Mouse (Mus musculus): ENCODE measurements around the gene Lrrc27. TPM values are rescaled to one million over a fixed set of nuclear protein-coding genes. Genes with fewer than 3 reads are reported as not detected.
A peak's percentile ranks its signal among the peaks of the same experiment; 100 is the strongest.

Gene Lrrc27
- polyA plus RNA-seq, 1 experiment from 2014 or later = 2.9 TPM

DNA sequence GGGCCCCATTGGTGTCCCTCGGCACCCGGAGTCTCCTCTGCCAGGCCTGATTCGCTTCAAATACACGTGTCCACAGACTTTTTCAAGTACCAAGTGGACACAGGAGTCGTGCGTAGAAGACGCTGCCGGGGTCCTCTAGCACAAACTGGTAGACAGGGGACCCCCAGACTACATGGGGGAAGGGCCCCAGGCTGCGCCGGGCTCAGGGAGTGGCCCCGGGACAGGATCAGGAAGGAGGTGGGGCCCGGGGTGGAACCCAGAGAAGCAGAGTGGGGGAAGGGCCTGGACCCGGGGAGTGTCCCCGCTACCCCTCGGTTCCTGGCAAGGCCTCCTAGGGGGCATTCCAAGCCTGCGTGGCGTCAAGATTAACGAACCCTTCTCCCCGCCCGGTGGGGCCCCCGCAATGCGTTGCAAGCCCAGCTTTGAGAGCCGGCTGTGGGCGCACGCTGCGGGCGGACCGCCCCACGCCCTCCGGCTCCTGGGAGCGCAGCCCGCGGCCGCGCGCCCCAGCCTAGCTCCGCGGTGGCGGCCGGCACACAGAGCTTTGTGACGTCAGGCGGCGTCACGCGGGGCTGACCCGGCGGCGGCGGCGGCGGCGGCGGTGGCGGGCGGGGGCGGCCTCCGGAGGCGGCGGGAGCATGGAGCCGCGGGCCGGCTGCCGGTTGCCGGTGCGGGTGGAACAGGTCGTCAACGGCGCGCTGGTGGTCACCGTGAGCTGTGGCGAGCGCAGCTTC, 35.3 kb downstream of the Lrrc27 start, which contains the start of gene Pwwp2b:
Pwwp2b (plus strand) TSS at position 602 of the 734 bp plus-strand sequence.
- H3K4me3 ChIP-seq (replicated peaks) = peak within 1 kb of the TSS; percentile 60
- peaks cover 60% of the 10 kb centered on the region for H3K4me1 ChIP-seq
- peak within 1 kb of the TSS; percentile 84 for H3K4me2 ChIP-seq
- no peaks in the 10 kb centered on the region for H3K36me3 ChIP-seq
- H3K9ac ChIP-seq = peak within 1 kb of the TSS; percentile 53
- peak; percentile 71 for ATAC-seq (ENCODE audit: insufficient read depth, low FRiP score, low read depth)
- no peaks in the 10 kb centered on the region for H3K9me3 ChIP-seq
- peak within 1 kb of the TSS; percentile 94 for H3K27ac ChIP-seq
- 1% methylated on average over 72 of the region's 72 CpGs for WGBS
- no peaks in the 10 kb centered on the region for H3K27me3 ChIP-seq (replicated peaks)

- Histone ChIP-seq H3K27ac (peak overlapping the region; percentile 94), H3K9ac (peak overlapping the region; percentile 53), H3K4me2 (peak overlapping the region; percentile 84), H3K4me3 (replicated peaks) (peak overlapping the region; percentile 60), H3K4me1 (peaks cover 68% of the 10 kb centered on the region), H3K27me3 (replicated peaks) (no peaks in the 10 kb centered on the region), H3K9me3 (no peaks in the 10 kb centered on the region), H3K36me3 (no peaks in the 10 kb centered on the region)
- 1% methylated on average over 45 of the region's 45 CpGs for WGBS
- no peak for ATAC-seq (ENCODE audit: insufficient read depth, low FRiP score, low read depth)
Observed at GRCm38 (mm10) chr7:139248615-139249405, 36.0 kb downstream of the Lrrc27 start.

- ATAC-seq (ENCODE audit: insufficient read depth, low FRiP score, low read depth) = no peak
- peak overlapping the region; percentile 84 for H3K4me2 ChIP-seq
- WGBS = 43% methylated on average over 7 of the region's 7 CpGs
- no peaks in the 10 kb centered on the region for H3K27me3 ChIP-seq (replicated peaks)
- peaks cover 69% of the 10 kb centered on the region for H3K4me1 ChIP-seq
- peak overlapping the region; percentile 94 for H3K27ac ChIP-seq
- H3K9ac ChIP-seq = no peak overlapping the region
- H3K4me3 ChIP-seq (replicated peaks) = peak overlapping the region; percentile 60
- no peaks in the 10 kb centered on the region for H3K9me3 ChIP-seq
- no peaks in the 10 kb centered on the region for H3K36me3 ChIP-seq
Observed at GRCm38 (mm10) chr7:139249406-139250210, 36.8 kb downstream of the Lrrc27 start.

GRCm38 (mm10) chr7:139251881-139252301, 39.1 kb downstream of the Lrrc27 start:
- no peaks in the 10 kb centered on the region for H3K27me3 ChIP-seq (replicated peaks)
- H3K9me3 ChIP-seq = no peaks in the 10 kb centered on the region
- 26% methylated on average over 5 of the region's 5 CpGs for WGBS
- peak overlapping the region; percentile 94 for H3K27ac ChIP-seq
- H3K4me2 ChIP-seq = peak overlapping the region; percentile 84
- peak; percentile 36 for ATAC-seq (ENCODE audit: insufficient read depth, low FRiP score, low read depth)
- peaks cover 12% of the 10 kb centered on the region; the same call in 1 of the 2 replicates for H3K36me3 ChIP-seq
- H3K4me1 ChIP-seq = peaks cover 66% of the 10 kb centered on the region
- H3K9ac ChIP-seq = no peak overlapping the region
- H3K4me3 ChIP-seq (replicated peaks) = no peak overlapping the region

GRCm38 (mm10) chr7:139252566-139252965, 39.8 kb downstream of the Lrrc27 start:
- peak overlapping the region; percentile 84 for H3K4me2 ChIP-seq
- H3K9ac ChIP-seq = no peak overlapping the region

GRCm38 (mm10) chr7:139252986-139253385, 40.2 kb downstream of the Lrrc27 start:
- Histone ChIP-seq H3K27me3 (replicated peaks) (no peaks in the 10 kb centered on the region), H3K4me2 (peak overlapping the region; percentile 84), H3K4me3 (replicated peaks) (no peak overlapping the region), H3K27ac (peak overlapping the region; percentile 94), H3K9me3 (no peaks in the 10 kb centered on the region), H3K36me3 (peaks cover 12% of the 10 kb centered on the region; the same call in 1 of the 2 replicates), H3K4me1 (peaks cover 64% of the 10 kb centered on the region), H3K9ac (no peak overlapping the region)
- ATAC-seq (ENCODE audit: insufficient read depth, low FRiP score, low read depth) = no peak
- WGBS = 53% methylated on average over 9 of the region's 9 CpGs

More at GRCm38 (mm10) chr7:139252566-139252965, 39.8 kb downstream of the Lrrc27 start:
- Histone ChIP-seq H3K4me3 (replicated peaks) (no peak overlapping the region), H3K27ac (peak overlapping the region; percentile 94), H3K27me3 (replicated peaks) (no peaks in the 10 kb centered on the region), H3K9me3 (no peaks in the 10 kb centered on the region), H3K4me1 (peaks cover 62% of the 10 kb centered on the region), H3K36me3 (peaks cover 12% of the 10 kb centered on the region; the same call in 1 of the 2 replicates)
- 79% methylated on average over 7 of the region's 7 CpGs for WGBS
- no peak for ATAC-seq (ENCODE audit: insufficient read depth, low FRiP score, low read depth)

DNA sequence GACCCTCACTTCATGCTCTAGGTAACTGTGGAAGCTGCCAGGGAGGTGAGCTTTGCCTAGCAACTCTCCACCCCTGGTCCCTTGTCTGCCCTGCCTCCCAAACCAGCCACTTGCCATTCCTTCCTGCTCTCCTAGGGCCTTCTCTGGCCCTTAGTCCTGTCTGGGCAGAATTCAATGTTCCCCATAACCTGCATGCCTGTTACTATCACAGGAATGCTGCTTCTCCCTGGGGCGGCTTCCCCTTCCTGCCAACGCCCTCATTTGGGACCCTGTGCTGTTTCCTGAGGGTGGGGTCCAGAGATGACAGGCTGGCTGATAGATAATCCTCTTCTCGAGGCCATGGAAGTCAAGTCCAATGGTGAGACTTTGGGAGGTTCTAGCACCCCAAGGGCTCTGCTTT, 40.7 kb downstream of the Lrrc27 start:
- Histone ChIP-seq H3K4me1 (peaks cover 64% of the 10 kb centered on the region), H3K27me3 (replicated peaks) (no peaks in the 10 kb centered on the region)

GRCm38 (mm10) chr7:139254626-139255025, 41.8 kb downstream of the Lrrc27 start:
- no peaks in the 10 kb centered on the region for H3K9me3 ChIP-seq
- no peak overlapping the region for H3K9ac ChIP-seq
- H3K4me1 ChIP-seq = peaks cover 65% of the 10 kb centered on the region
- no peak overlapping the region for H3K4me2 ChIP-seq
- H3K4me3 ChIP-seq (replicated peaks) = no peak overlapping the region
- H3K27ac ChIP-seq = no peak overlapping the region
- H3K36me3 ChIP-seq = peaks cover 12% of the 10 kb centered on the region; the same call in 1 of the 2 replicates
- WGBS = 78% methylated on average over 5 of the region's 5 CpGs
- ATAC-seq (ENCODE audit: insufficient read depth, low FRiP score, low read depth) = no peak
- H3K27me3 ChIP-seq (replicated peaks) = no peaks in the 10 kb centered on the region

More for the DNA sequence above, 40.7 kb downstream of the Lrrc27 start:
- no peak for ATAC-seq (ENCODE audit: insufficient read depth, low FRiP score, low read depth)
- Histone ChIP-seq H3K4me3 (replicated peaks) (no peak overlapping the region), H3K9me3 (no peaks in the 10 kb centered on the region), H3K4me2 (peak overlapping the region; percentile 84), H3K36me3 (peaks cover 12% of the 10 kb centered on the region; the same call in 1 of the 2 replicates), H3K27ac (peak overlapping the region; percentile 94; the same call in 1 of the 2 replicates), H3K9ac (no peak overlapping the region)
- 47% methylated on average over 3 of the region's 3 CpGs for WGBS

DNA sequence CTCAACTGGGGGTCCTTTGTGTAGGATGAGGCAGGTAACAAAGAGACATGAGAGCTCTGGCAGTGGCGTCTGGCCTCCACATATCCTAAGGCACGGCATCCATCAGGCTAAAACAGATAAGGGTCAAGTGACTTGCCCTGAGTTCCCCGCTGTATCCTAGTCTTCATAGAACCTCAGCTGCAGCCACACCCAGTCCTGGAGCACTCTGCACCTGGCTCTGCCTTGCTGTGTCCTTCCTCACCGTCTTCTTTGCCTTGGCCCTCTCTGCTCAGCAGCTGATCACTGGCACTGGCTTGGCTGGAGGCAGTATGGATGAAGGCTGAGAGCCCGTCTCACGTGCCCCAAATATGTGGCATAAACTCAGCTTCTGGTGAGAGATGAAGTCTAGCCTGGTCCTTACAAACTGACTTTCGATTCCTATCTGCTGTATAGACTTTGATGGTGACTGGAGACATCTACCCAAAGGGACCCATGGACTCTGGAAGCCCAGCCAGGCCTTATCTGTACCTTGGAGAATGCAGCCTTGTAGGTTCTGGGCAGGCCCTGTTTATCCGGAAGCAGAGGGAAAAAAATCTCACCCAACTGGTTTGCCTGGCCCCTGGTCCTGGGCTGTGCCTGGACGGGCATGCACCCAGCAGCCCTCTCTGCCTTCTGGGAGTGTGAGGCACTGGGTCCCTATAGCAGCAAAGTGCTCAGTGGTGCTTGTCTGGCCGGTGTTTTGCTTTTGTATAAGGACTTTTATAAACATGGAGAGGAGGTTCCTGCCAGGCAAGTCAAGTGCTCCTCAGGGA, 45.2 kb downstream of the Lrrc27 start:
- H3K36me3 ChIP-seq = peaks cover 17% of the 10 kb centered on the region; the same call in 1 of the 2 replicates
- H3K9ac ChIP-seq = no peak overlapping the region
- no peak overlapping the region for H3K4me3 ChIP-seq (replicated peaks)
- peaks cover 35% of the 10 kb centered on the region for H3K4me1 ChIP-seq
- H3K27me3 ChIP-seq (replicated peaks) = no peaks in the 10 kb centered on the region
- 54% methylated on average over 10 of the region's 10 CpGs for WGBS
- H3K27ac ChIP-seq = peak overlapping the region; percentile 84
- no peaks in the 10 kb centered on the region for H3K9me3 ChIP-seq
- ATAC-seq (ENCODE audit: insufficient read depth, low FRiP score, low read depth) = peak; percentile 93
- peak overlapping the region; percentile 30 for H3K4me2 ChIP-seq

- Histone ChIP-seq H3K4me1 (peaks cover 19% of the 10 kb centered on the region), H3K27ac (peak overlapping the region; percentile 16; the same call in 1 of the 2 replicates), H3K4me3 (replicated peaks) (no peak overlapping the region), H3K9ac (no peak overlapping the region), H3K4me2 (no peak overlapping the region), H3K36me3 (peaks cover 5% of the 10 kb centered on the region; the same call in 1 of the 2 replicates), H3K9me3 (no peaks in the 10 kb centered on the region), H3K27me3 (replicated peaks) (no peaks in the 10 kb centered on the region)
- 45% methylated on average over 4 of the region's 4 CpGs for WGBS
- ATAC-seq (ENCODE audit: insufficient read depth, low FRiP score, low read depth) = no peak
Observed at GRCm38 (mm10) chr7:139264337-139264736, 51.5 kb downstream of the Lrrc27 start.
